Mouse (Mus musculus) bone marrow, adult 2 months (tissue): ENCODE measurements around the gene Ube2e1.

Experiments used
- CTCF ChIP-seq: fragments of 200-500 bp; IDR thresholded peaks from 2 replicates; pipeline ENCODE4 v1.5.1; 2011; ENCODE audit warnings: low read length, control low read depth; ENCODE audit not compliant: control insufficient read depth, insufficient read depth
- POLR2A ChIP-seq: fragments of 200-500 bp; IDR thresholded peaks from 2 replicates; pipeline ENCODE4 v1.6.1; 2011; ENCODE audit warnings: low read depth, mild to moderate bottlenecking, control low read depth, low read length, borderline replicate concordance; ENCODE audit not compliant: control insufficient read depth

DNA sequence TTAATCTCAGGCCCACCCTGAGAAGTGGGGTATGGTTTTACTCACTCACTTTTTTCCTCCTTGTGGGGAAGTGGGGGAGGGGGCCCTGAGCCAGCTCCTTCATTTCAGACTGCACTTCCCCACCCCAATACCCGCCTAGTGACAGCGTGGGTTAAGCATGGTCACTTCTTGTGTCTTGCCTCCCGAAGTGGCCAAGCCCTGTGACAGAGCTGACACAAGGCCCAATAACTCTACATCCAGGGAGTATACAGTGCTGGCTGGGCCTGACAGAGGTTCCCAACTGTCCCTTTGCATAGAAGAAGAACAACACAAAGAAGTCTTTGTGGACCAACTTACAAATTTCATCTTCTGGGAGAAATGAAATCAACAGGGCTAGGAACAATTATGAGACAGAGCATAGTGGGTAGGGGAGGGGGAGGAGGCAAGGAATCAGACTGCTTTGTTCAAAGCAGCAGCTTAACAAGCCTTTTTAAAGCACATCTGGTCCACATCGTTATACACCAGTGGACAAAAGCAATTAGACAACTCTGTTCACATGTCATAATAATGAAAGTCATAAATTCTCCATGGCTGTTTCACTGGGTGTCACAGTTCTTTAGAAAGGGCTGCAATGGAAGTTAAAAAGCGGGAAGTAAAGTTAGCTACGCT lies 42.2 kb upstream of the Ube2e1 start:
- no peak for TF ChIP-seq CTCF
- no peak for TF ChIP-seq POLR2A
